Mouse (Mus musculus) gonadal fat pad, adult 2 months (tissue): Measurements from ENCODE around the gene Msrb1. TPM values are rescaled to one million over a fixed set of nuclear protein-coding genes. Genes with fewer than 3 reads are reported as not detected.
"Not testable (repeated sequence)": the region's sequence is repeated elsewhere in the genome, so short reads cannot be mapped to it uniquely, and the experiment has no call there.

Source experiments
- DNase-seq: peaks from one replicate; pipeline ENCODE4 v3.0.0-alpha.2; 2012; ENCODE audit warnings: low read depth
- polyA plus RNA-seq: library from polyadenylated mRNA; depleted of rRNA; stranded (reverse); fragments of >200 nt; gene quantifications from 2 replicates; pipeline ENCODE4 v1.2.3, GENCODE M21; 2012; rRNA removed

The Msrb1 gene
- 112 and 152 TPM in 2 replicates for polyA plus RNA-seq

DNA sequence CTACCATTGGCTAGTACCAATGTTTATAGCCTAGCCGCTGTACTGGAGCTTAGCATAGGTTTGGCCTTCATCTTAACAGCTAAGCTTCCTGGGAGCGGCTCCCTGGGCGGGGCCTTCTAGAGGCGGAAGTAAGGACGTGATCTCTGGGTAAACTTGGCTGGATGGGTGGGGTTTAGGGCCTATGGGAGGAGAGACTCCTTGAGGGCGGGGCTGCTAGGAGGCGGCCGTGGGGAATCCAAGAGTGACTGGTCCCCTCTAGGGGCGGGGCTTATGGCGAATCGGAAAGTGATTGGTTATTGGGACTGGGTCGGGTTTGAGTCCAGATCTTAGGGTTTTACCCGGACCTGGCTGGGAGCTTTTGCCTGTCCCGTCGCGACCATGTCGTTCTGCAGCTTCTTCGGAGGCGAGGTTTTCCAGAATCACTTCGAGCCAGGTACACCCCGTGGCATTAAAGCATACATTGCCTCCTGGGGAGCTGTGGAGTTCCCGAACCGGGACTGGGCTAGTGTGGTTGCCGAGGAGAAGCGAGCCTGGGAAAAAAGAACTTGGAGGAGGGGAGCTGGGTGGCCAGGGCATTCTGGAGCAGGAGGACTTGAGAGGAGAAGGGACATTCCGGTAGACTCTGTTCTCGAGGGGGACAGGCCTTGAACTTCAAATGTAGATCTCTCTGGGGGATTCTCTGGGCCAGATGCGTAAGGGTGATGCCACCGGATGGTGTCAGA is at the start of gene Msrb1:
TSS of gene Msrb1 (plus strand) at position 313 of the 722 bp plus-strand sequence.
- peak; percentile 89 for DNase-seq

GRCm38 (mm10) chr17:24687146-24687595 is 49.3 kb upstream of the Msrb1 start:
- no peak for DNase-seq

GRCm38 (mm10) chr17:24687599-24687998 is 48.8 kb upstream of the Msrb1 start:
- no peak for DNase-seq

- DNase-seq: no peak
Measured at GRCm38 (mm10) chr17:24689251-24690081, 47.0 kb upstream of the Msrb1 start, which contains the start of gene Syngr3. Syngr3 (minus strand) TSS chr17:24689955.

GRCm38 (mm10) chr17:24692385-24692784 is 44.1 kb upstream of the Msrb1 start:
- DNase-seq: no peak

GRCm38 (mm10) chr17:24695326-24696010 is 41.0 kb upstream of the Msrb1 start:
- no peak for DNase-seq

DNA sequence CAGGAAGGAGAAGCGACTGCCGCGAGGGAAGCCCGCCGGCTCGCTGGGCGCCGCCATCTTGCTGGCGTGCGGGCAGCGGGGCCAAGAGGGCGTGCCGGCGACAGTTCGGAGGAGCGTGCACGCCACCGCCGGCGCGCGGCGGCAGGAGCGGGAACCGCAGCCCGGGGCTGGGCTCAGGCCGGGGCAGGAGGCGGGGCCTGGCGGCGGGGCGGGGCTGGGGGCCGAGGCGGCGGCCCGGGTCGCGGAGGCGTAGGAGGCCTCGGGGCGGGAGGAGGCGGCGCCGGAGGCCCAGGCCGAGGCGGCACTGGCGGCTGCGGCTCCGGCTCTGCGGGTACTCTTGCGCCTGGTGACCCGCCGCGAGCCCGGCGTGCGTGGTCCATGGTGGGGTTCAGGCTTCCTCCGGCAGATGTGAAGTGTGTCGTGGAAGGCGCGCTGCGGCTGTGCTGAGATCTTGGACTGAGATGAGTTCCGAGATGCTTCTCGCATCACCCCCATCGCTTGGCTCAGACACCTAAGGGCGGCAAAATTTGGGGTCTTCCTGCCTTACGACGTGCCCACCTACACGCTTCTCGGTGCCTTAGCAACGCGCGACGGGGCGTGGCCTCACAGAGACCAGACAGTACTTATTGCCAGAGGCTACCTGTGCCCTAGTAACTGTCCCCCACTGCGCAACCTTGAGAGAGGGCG is 40.3 kb upstream of the Msrb1 start, which contains the start of the genes Gfer and Noxo1:
TSS of gene Gfer (minus strand) at position 146 of the 687 bp plus-strand sequence.
TSS of gene Noxo1 (plus strand) at position 224 of the 687 bp plus-strand sequence.
- no peak for DNase-seq

DNA sequence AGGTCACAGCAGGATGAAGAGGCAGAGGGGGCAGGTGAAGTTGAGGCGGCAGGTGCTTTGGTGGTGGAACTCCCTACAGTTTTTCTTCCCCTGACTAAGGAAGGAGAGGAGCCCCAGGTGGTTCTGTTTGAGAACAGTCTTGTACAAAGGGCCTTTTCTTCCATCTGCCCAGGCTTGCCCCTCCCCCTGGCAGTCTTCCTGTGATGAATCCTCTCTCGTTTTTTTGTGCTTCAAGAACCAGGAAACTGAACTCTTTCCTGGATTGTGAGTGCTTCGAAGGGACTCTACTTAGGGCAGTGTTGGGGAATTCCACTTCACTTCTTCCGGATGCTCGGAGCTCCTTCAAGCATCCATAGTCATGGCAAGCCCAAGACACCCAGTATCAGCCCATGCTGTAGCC is 38.5 kb upstream of the Msrb1 start:
- DNase-seq: no peak

GRCm38 (mm10) chr17:24698715-24699114 is 37.7 kb upstream of the Msrb1 start:
- DNase-seq: no peak

DNA sequence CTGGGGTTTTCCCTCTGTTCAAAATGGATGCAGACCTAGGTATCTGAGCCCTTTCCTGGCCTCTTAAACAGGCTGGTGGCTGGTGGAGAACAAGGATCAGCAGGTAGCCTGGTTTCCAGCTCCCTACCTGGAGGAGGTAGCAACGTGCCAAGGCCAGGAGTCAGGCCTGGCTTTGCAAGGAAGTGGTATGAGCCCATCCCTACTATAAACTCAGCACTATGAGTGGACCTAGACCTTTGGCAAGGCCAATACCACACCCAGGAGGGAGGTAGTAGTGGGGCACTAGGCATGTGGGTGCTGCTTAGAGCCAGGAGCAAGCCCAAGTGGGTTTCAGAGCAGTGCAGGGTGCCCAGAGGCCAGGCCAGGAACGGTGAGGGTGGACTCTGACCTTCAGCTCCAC is 37.0 kb upstream of the Msrb1 start:
- no peak for DNase-seq

- DNase-seq: no peak
Measured at GRCm38 (mm10) chr17:24701251-24701650, 35.2 kb upstream of the Msrb1 start.

GRCm38 (mm10) chr17:24705821-24706220 is 30.6 kb upstream of the Msrb1 start:
- DNase-seq: no peak

DNA sequence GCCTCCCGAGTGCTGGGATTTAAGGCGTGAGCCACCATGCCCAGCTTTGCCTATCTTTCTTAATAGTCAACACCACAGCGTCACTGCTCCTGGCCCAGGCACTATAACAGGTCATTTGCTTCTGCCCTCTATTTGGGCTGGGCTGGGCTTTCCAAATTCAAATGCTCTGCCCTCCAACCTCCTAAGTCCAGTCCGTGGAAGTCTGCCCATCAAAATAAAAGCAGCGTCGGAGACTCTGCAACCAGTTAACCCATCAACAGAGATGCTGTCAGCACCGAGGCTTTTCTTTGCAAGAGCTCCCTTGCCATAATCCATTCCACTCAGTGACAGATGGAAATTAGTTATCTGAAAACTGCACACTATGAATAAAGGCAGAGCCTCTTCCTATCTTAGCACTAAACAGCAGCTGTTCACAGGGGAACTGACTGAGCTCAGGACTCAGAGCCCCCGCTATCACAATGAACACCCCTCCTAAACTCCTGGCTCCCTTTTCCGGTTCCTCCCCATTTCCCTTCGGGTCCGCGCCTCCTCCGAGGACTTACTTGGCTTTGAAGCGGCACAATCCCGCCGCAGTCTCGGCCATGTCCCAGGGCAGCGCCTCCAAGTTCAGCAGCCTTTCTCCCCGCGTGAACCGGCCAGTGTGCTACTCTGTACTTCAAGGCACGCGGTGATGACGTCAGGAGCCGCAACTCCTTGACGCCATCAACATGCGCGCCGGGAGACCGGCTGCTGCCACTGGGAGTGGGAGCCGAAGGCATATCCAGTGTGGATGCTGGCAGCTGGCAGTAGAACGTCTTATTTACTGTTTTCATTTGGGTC is 29.3 kb upstream of the Msrb1 start, which contains the start of gene Tbl3:
TSS of gene Tbl3 (minus strand) at position 679 of the 819 bp plus-strand sequence.
- DNase-seq: no peak

GRCm38 (mm10) chr17:24707801-24708425 is 28.5 kb upstream of the Msrb1 start:
- DNase-seq: no peak

GRCm38 (mm10) chr17:24708646-24709045 is 27.8 kb upstream of the Msrb1 start:
- no peak for DNase-seq

DNA sequence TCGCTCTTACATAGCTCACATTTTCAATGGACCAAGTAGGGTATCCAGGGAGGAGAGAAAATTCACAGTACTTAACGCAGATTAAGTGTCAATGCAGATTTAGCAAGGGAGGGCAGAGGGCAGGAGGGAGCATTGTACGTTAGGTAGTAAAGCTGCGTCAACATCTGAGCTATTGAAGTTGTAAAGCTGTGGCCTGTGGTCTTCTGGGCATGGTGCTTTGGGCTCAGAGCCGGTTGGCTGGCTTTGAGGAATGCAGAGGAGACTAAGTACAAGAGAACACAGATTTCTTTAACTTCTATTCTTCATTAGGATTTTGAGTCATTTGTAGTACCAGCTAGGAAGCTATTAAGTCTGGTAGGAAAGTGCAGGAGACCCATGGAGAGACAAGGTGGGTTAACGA is 20.9 kb upstream of the Msrb1 start:
- no peak for DNase-seq

- no peak for DNase-seq
Measured at GRCm38 (mm10) chr17:24716166-24716682, 20.2 kb upstream of the Msrb1 start.

- no peak for DNase-seq
Measured at GRCm38 (mm10) chr17:24717943-24718342, 18.5 kb upstream of the Msrb1 start, which contains the start of the genes Rnf151 and Rps2. Rnf151 (minus strand) TSS chr17:24718063. Rps2 (plus strand) TSS chr17:24718116.

GRCm38 (mm10) chr17:24718938-24719337 is 17.5 kb upstream of the Msrb1 start:
- DNase-seq: not testable (repeated sequence)
